Comparison of ENCODE assay signal across 24 mouse cellular contexts in the genomic region with DNA sequence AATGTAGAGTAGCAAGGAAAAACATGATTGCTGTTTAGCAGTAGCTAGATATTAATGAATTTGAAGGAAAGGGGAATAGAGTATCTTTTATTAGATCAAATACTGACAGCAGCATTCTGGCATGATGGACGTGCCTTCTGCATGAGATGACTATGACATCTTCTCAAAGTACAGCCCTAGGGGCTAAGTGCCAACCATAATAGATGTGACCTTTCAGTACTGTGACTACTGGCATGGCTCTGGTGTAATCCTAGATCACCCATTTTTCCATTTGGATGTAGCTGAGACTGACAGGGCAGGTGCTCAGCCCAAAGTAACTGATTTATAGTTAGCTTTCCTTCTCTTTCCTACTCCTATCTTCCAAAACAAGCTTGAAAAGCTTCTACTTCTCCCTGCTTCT. TPM values are rescaled to one million over a fixed set of nuclear protein-coding genes. Genes with fewer than 3 reads are reported as not detected.
DNase-seq lines count a peak whose midpoint lies in the region; ATAC-seq and TF ChIP-seq lines count a peak whose summit lies in the region.
"Had no signal": no experiment of that assay in that cellular context is flagged by ENCODE, and none has a peak within 500 bp of the region (broad histone marks: within the 10 kb centered on the region; RNA-seq: fewer than 3 reads in every experiment).

No protein-coding gene starts in this region.

- 0 out of 2 replicates have a peak overlapping the region, but pooled peaks have one; percentile 15 for H3K27ac ChIP-seq in heart, embryonic 13.5 days (replicated peaks)
- no peak overlapping the region for H3K27ac ChIP-seq in heart, adult 2 months
- H3K27ac ChIP-seq in midbrain, postnatal 0 days (ENCODE audit: low read depth, low read length) = no peak overlapping the region
- H3K27ac ChIP-seq in midbrain, embryonic 16.5 days (ENCODE audit: low read length) = no peak overlapping the region
- no peak overlapping the region for H3K27ac ChIP-seq in hindbrain, embryonic 14.5 days
- H3K27ac ChIP-seq: stomach, embryonic 15.5 days had no signal

- H3K27me3 ChIP-seq in heart, embryonic 13.5 days (replicated peaks) = no peaks in the 10 kb centered on the region
- no peaks in the 10 kb centered on the region for H3K27me3 ChIP-seq in heart, adult 2 months (ENCODE audit: control insufficient read depth, insufficient read depth, low read length)
- H3K27me3 ChIP-seq in midbrain, postnatal 0 days (ENCODE audit: insufficient read depth, low read length) = no peaks in the 10 kb centered on the region
- no peaks in the 10 kb centered on the region for H3K27me3 ChIP-seq in midbrain, embryonic 16.5 days (ENCODE audit: control insufficient read depth, insufficient read depth, low read depth, low read length)
- H3K27me3 ChIP-seq in hindbrain, embryonic 14.5 days (ENCODE audit: control insufficient read depth, insufficient read depth, low read length) = no peaks in the 10 kb centered on the region
- H3K27me3 ChIP-seq: CH12.LX; stomach, embryonic 15.5 days had no signal

- H3K36me3 ChIP-seq in heart, embryonic 13.5 days = no peaks in the 10 kb centered on the region
- H3K36me3 ChIP-seq in heart, adult 2 months (ENCODE audit: control insufficient read depth, insufficient read depth, low read length) = no peaks in the 10 kb centered on the region
- H3K36me3 ChIP-seq in midbrain, postnatal 0 days (ENCODE audit: insufficient read depth, low read length) = no peaks in the 10 kb centered on the region
- no peaks in the 10 kb centered on the region for H3K36me3 ChIP-seq in midbrain, embryonic 16.5 days (ENCODE audit: control insufficient read depth, insufficient read depth, low read length)
- H3K36me3 ChIP-seq in hindbrain, embryonic 14.5 days (replicated peaks; ENCODE audit: control insufficient read depth, insufficient read depth) = no peaks in the 10 kb centered on the region
- H3K36me3 ChIP-seq: stomach, embryonic 15.5 days had no signal

- TF ChIP-seq EP300 in heart, adult 2 months (IDR thresholded peaks at IDR 0.05; ENCODE audit: insufficient read depth, low read depth, low read length) = no peak

- no peaks in the 10 kb centered on the region for H3K79me2 ChIP-seq in heart, adult 2 months (replicated peaks; ENCODE audit: control insufficient read depth, insufficient read depth, low read length)

- no peak for TF ChIP-seq POLR2A in heart, adult 2 months (IDR thresholded peaks at IDR 0.05; ENCODE audit: insufficient read depth, low read depth, low read length)

- 58% methylated on average over 1 of the region's 1 CpGs for WGBS in heart, embryonic 13.5 days
- 58% methylated on average over 1 of the region's 1 CpGs for WGBS in heart, adult 2 months
- WGBS in midbrain, postnatal 0 days = 73% methylated on average over 1 of the region's 1 CpGs
- WGBS in midbrain, embryonic 16.5 days = 74% methylated on average over 1 of the region's 1 CpGs
- 84% methylated on average over 1 of the region's 1 CpGs for WGBS in hindbrain, embryonic 14.5 days

- intact Hi-C loops in heart, adult 2 months (cut with DNase I) = no loop called here

- no peak for ATAC-seq in heart, embryonic 13.5 days (ENCODE audit: extremely low read depth, insufficient number of reproducible peaks, low FRiP score, low TSS enrichment)
- ATAC-seq in midbrain, postnatal 0 days (ENCODE audit: low FRiP score) = no peak
- no peak for ATAC-seq in midbrain, embryonic 16.5 days
- ATAC-seq in hindbrain, embryonic 14.5 days (ENCODE audit: low FRiP score) = no peak
- ATAC-seq: hindbrain, embryonic 16.5 days; intestine, postnatal 0 days had no signal

- H3K4me1 ChIP-seq in heart, embryonic 13.5 days = no peaks in the 10 kb centered on the region
- H3K4me1 ChIP-seq in heart, adult 2 months (ENCODE audit: control insufficient read depth, insufficient read depth, low read length) = no peaks in the 10 kb centered on the region
- H3K4me1 ChIP-seq in midbrain, postnatal 0 days (ENCODE audit: insufficient read depth, low read length) = no peaks in the 10 kb centered on the region
- no peaks in the 10 kb centered on the region for H3K4me1 ChIP-seq in midbrain, embryonic 16.5 days (ENCODE audit: control insufficient read depth, insufficient read depth, low read length)
- no peaks in the 10 kb centered on the region for H3K4me1 ChIP-seq in hindbrain, embryonic 14.5 days (replicated peaks; ENCODE audit: control insufficient read depth, insufficient read depth, low read length)
- H3K4me1 ChIP-seq: stomach, embryonic 15.5 days had no signal

- H3K4me2 ChIP-seq in heart, embryonic 13.5 days = no peak overlapping the region
- H3K4me2 ChIP-seq in midbrain, postnatal 0 days (ENCODE audit: low read depth, low read length, poor library complexity, severe bottlenecking) = no peak overlapping the region
- no peak overlapping the region for H3K4me2 ChIP-seq in midbrain, embryonic 16.5 days (ENCODE audit: low read length)
- no peak overlapping the region for H3K4me2 ChIP-seq in hindbrain, embryonic 14.5 days (replicated peaks)
- H3K4me2 ChIP-seq: stomach, embryonic 15.5 days had no signal

- H3K4me3 ChIP-seq in heart, embryonic 13.5 days = no peak overlapping the region
- H3K4me3 ChIP-seq in heart, adult 2 months = no peak overlapping the region
- H3K4me3 ChIP-seq in midbrain, postnatal 0 days (ENCODE audit: low read depth, low read length) = no peak overlapping the region
- H3K4me3 ChIP-seq in midbrain, embryonic 16.5 days (ENCODE audit: low read depth, low read length) = no peak overlapping the region
- no peak overlapping the region for H3K4me3 ChIP-seq in hindbrain, embryonic 14.5 days (replicated peaks; ENCODE audit: low read length)
- H3K4me3 ChIP-seq: stomach, embryonic 15.5 days had no signal

- peak; percentile 58 for DNase-seq in adrenal gland, adult 2 months
- DNase-seq in adrenal gland, adult 18-20 months (ENCODE audit: low spot score in 2 of 2) = no peak
- no peak for DNase-seq in heart, adult 2 months
- DNase-seq in midbrain, postnatal 0 days (ENCODE audit: low spot score) = peak; percentile 1
- peak; percentile 92 for DNase-seq in skeletal muscle tissue, adult 2 months (ENCODE audit: low read depth, low spot score)
- DNase-seq in hindbrain, embryonic 14.5 days (ENCODE audit: low spot score) = no peak
- DNase-seq: cerebellum, adult 2 months; cerebellum, postnatal 36 days; liver; lung, adult 18-20 months; midbrain, embryonic 14.5 days; right cerebral cortex, postnatal 25 days; thymus, adult 18-20 months had no signal

- no peak for TF ChIP-seq CTCF in heart, adult 2 months (IDR thresholded peaks at IDR 0.05)
- no peak for TF ChIP-seq CTCF in midbrain, postnatal 0 days (IDR thresholded peaks at IDR 0.05)

- H3K9me3 ChIP-seq in heart, embryonic 13.5 days = no peaks in the 10 kb centered on the region
- no peaks in the 10 kb centered on the region for H3K9me3 ChIP-seq in midbrain, postnatal 0 days (ENCODE audit: low read length)
- H3K9me3 ChIP-seq in midbrain, embryonic 16.5 days (replicated peaks; ENCODE audit: control insufficient read depth, low read length, poor library complexity, severe bottlenecking) = no peaks in the 10 kb centered on the region
- H3K9me3 ChIP-seq in hindbrain, embryonic 14.5 days (ENCODE audit: control insufficient read depth, low read length) = no peaks in the 10 kb centered on the region
- H3K9me3 ChIP-seq: stomach, embryonic 15.5 days had no signal

- no peak overlapping the region for H3K9ac ChIP-seq in heart, embryonic 13.5 days
- H3K9ac ChIP-seq in heart, adult 2 months (ENCODE audit: low read depth, low read length) = no peak overlapping the region
- no peak overlapping the region for H3K9ac ChIP-seq in midbrain, postnatal 0 days (replicated peaks; ENCODE audit: low read length, poor library complexity, severe bottlenecking)
- no peak overlapping the region for H3K9ac ChIP-seq in midbrain, embryonic 16.5 days (ENCODE audit: low read depth, low read length)
- no peak overlapping the region for H3K9ac ChIP-seq in hindbrain, embryonic 14.5 days
- H3K9ac ChIP-seq: stomach, embryonic 15.5 days had no signal

RNA-seq across cellular contexts. Expression of gene Car1, which starts 20.6 kb away (rescaled TPM):
- total RNA-seq in adrenal gland, adult 2 months (2021) = under 1 TPM in 1 of 2 experiments, not detected in 1; 0.59 TPM
- 0.26 and 0.33 TPM in 2 replicates for polyA plus RNA-seq in adrenal gland, adult 2 months (2012; rRNA removed)
- total RNA-seq in adrenal gland, adult 18-20 months (2021) = not detected
- 0.28 and 0.74 TPM in 2 replicates for polyA plus RNA-seq in heart, embryonic 13.5 days (2015; fragmentation: Nextera tagmentation; extraction: Ambion mirVana)
- not detected for total RNA-seq in heart, adult 2 months (2021)
- 0.23 TPM in 1 of 2 replicates, not detected in the other for polyA plus RNA-seq in heart, adult 2 months (2012; rRNA removed)
- not detected in 2 replicates for total RNA-seq in midbrain, postnatal 0 days (2014; rRNA removed)
- 0.17 and 0.23 TPM in 2 replicates for polyA plus RNA-seq in midbrain, postnatal 0 days (2015; fragmentation: Nextera tagmentation; extraction: Ambion mirVana)
- not detected in 2 replicates for polyA plus RNA-seq in midbrain, embryonic 16.5 days (2015; fragmentation: Nextera tagmentation; extraction: Ambion mirVana)
- polyA plus RNA-seq in hindbrain, embryonic 14.5 days (2014; fragmentation: Nextera tagmentation; extraction: Ambion mirVana) = 0.23 TPM in 1 of 2 replicates, not detected in the other
- total RNA-seq: heart, postnatal 36 days; layer of hippocampus, postnatal 10 days; left cerebral cortex, postnatal 10 days; neutrophil, adult 5-6 weeks had no signal
- polyA plus RNA-seq: cerebellum, adult 2 months; frontal cortex, adult 2 months; hindbrain, embryonic 16.5 days; midbrain, embryonic 14.5 days had no signal

Comparison
In these comparisons a context has a peak if more than half of its experiments do, and no peak if none do; other contexts are left out.
1. DNase-seq: peak in adrenal gland, adult 2 months (single experiment), midbrain, postnatal 0 days (single experiment) and skeletal muscle tissue, adult 2 months (single experiment); none in adrenal gland, adult 18-20 months (0 of 2), heart, adult 2 months (0 of 2) and hindbrain, embryonic 14.5 days (single experiment).